Mouse (Mus musculus) retina, postnatal 7 days (tissue): ENCODE results near the gene Exoc8.

Source experiments
- DNase-seq: peaks from one replicate; pipeline ENCODE4 v3.0.0-alpha.2; 2012; ENCODE audit warnings: low read depth, low spot score

The Exoc8 gene

DNA sequence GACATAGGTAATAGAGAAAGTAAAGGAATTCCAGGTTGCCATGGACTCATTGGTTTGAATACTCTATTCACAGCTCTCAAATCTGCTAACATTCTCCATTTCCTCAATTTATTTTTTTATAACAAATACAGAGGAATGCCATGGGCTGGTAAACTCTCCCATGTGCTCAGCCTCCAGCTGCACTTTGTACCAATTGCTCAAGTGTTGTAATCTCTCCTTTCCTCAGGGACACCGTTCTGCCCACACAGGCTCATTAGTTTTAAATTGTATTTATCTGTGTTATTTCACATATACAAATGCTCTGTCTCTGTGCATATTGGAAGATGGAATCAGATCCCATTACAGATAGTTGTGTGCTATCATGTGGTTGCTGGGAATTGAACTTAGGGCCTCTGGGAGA lies 44.0 kb downstream of the Exoc8 start:
- no peak for DNase-seq

DNA sequence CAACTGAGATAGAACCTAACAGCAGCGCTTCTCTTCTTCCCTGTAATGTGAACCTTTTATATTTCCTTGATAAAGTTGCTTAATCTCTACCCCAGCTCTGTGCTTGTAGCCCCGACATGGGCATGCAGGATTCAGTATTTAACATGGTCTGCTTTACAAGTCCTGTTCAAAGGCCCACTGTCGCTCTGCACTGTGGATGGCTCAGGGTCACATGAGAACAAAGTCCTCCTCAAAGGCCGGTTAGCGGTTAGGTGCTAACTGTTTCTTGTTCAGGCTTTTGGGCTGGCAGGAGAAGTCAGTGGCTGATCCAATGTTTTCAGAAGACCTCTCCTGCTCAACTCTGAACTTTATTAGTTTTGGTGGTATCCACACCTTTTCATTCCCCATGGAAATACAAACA lies 51.9 kb downstream of the Exoc8 start:
- no peak for DNase-seq

DNA sequence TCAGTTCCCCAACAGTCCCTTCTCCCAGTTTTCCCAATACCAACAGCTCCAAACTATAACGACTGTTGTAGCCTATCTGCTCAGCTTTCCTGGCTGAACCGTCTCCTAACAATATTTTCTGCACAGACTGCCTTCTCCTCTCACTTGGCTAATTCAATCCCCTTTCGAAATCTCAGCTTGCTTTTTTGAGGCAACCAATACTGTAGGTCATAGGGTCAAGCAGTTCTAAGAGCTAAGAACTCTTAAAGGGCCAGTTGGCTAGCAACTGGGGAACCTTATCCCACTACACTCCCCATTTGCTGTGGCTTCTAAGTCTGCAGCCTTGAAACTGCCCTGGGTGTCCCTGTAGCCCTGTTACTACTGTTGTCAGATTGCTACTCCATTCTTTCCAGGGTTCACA lies 52.4 kb downstream of the Exoc8 start:
- no peak for DNase-seq
